Mouse (Mus musculus): ENCODE measurements around the gene Ccdc88a.
A peak's percentile ranks its signal among the peaks of the same experiment; 100 is the strongest.

Ccdc88a gene

DNA sequence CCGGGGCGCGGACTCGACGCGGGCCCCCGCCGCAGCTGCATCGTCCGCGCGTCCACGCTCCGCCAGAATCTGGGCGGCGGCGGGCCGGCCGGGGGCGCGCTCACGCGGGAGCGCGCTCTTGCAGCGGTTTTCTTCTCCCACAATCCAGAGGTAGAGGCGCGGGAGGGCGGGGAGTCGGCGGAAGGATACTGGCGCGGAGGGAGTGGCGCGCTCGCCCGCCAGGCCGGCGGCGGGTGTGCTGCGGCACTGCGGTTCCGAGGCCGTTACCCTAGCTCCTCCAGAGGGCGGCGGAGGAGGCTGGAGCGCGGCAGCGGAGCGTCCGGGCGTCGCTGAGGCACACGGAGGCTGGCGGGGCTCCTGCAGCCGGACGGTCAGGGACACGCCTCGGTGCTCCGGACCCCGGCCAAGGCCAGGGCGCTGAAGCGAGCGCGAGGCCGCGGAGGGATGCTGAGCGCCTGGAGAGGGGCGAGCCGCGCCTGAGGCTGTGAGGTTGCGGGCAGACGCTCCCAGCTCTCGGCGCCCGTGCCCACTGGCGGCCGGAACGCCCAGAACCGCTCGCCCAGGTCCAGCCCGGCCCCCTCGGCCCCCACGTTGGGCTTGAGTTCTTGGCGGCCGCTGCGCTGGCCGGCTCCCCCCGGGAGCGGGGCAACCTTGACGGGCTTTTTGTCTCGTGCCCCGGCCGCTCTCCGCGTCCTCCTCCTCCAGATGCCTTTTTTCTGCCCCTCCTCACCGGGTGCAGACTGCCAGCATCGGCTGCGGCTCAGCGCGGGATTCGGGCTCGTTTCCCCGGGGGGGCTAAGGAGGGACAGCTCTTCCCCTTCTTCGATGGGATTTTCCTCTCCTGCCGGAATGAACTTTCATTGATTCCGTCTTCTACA lies at the start of gene Ccdc88a:
Gene Ccdc88a (plus strand): TSS at position 263 of the 878 bp plus-strand sequence.
- peak; percentile 91 for DNase-seq

DNA sequence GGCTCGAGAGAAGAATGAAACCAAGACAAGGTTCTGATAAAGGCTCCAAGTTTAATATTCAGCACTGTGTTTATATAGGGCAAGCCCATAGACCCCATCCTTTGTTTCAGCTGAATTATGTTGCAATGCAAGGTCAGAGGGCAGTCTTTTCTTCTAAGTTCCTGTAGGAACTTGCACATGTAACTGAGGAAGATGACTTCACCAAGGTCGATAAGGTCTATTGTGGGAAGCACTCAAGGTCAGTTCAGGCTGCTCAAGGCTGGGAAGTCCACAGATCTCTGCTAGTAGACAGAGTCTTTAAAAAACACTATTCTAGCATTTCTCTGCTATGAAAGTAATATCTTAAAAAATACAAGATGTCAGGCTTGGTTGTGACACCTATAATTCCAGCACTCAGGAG lies 38.0 kb upstream of the Ccdc88a start:
- no peak for DNase-seq

DNA sequence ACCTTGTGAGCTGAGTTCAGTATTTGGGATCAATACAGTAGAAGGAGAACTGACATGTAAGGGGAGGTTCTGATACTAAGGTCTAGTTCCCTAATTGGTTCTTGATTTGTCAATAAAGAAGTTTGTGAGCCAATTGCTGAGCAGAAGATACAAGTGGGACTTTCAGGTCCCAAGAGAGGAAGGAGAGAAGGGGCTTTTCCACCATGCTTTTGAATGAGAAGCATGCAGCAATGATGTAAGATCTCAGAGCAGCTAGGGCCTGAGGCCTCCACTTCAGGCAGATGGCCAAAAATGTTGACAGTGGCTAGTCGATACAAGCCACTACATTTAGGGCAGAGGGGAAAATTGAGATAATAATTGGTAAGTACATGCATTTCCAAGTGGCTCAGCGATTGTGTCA lies 32.2 kb upstream of the Ccdc88a start:
- no peak for DNase-seq

DNA sequence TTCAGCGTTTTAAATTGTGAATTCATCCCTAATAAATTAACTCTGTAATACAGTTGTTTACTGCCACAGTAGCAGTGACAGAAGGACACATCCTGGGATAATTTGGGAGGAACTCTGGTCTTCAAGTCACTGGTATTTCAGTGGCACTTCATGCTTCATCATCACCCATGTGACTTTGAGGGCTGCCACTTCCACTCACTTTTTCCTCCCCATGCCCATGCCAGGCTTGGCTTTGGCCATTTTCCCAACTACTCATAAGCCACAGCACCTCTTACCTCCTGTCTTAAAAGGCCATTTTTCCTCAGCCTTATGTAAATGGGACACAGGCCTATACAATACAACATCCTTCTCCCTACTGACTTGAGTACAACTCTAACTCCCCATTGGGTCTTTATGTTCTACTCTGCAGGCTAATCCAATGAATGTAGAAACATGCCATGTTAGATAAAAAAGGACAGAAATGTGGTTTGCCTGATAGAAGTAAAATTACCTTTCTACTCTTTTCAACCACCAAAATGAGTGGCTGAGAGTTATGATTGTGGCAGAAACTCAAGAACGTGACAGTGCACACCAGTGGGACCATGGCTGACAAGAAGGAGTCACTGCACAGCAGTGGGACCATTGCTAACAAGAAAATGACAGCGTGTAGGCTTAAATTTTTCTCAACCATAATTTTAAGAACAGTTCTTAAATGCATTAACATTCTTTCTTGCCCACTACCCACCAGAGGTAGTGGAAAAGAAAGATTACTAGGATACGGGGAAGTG lies 28.4 kb upstream of the Ccdc88a start:
- DNase-seq = no peak

DNA sequence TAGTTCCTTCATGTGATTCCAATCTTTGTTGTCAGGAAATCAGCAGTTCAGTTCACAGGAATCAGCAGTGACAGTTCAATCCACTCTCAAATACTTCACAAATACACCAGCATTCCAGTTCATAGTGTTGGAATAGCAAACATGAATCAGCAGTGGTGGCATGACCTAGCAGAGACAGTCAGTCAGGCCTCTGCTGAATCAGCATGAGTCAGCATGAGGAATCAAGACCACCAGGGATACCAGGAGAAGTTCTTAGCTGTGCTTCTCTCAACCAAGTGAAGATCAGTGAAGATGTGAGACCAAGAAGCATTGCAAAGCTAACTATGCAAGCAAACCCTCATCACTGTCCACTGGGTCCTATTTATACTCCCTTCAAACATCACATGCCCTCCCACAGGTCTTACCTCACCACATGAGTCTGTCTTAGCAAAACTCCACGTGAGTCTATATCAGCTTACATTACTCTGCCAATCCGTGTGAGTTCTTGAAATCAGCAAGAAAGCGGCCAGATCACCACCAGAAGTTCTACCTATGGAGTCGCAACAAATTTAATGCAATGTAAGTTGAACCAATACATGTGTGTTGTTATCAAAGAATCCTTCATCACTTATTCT lies 27.7 kb upstream of the Ccdc88a start:
- no peak for DNase-seq

DNA sequence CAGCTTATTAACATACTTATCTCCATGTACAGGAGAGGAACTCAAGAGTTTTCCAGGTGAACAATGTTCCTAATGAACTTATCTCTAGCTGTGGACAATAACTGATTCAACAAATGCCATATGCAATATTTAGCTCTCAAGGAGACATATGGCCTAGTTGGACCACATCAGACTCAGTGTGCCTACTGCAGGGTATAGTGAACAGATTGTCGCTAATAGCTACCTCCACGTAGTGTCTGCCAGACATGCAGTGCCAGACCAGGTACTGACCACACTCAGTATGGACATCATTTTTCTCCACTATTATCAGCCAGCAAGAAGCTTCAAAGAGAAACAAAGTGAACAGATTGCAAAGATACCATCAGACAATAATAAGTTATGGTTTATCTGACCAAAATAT lies 22.6 kb upstream of the Ccdc88a start:
- DNase-seq = peak; percentile 64

DNA sequence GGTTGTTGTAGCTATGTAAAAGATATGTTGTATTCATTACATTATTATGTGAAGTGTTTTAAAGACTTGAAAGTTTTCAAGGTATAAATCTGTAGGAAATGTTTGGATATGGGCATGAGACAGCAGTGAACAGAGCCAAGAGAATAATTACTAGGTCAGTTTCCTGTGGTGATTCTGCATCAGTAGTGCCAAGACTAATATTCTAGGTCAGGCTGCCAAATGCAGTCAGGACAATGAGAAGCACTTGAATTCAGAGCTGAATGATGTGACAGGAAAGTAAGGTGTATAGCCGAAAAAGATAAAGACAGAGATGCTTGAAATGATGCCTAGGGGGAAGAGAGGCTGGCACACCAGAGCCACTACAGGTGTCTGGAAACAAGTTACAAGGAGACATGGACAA lies 21.2 kb upstream of the Ccdc88a start:
- peak; percentile 25 for DNase-seq

DNA sequence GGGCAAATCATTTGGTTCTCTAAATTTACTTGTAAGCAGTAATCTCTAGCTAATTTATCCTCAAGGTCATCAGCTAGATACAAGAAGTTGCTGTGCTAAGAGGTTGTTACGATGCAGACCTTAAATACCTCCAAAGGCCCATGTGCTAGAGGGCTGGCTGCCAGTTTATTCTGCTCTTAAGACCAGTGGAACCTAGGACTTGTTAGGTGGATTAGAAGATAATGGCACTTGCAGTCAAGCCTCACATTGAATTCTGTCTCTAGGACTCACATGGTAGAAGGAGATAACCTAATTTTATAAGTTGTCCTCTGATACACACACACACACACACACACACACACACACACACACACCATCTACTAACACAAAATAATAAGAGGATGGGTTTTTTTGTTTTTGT lies 5.3 kb upstream of the Ccdc88a start:
- DNase-seq = no peak

DNA sequence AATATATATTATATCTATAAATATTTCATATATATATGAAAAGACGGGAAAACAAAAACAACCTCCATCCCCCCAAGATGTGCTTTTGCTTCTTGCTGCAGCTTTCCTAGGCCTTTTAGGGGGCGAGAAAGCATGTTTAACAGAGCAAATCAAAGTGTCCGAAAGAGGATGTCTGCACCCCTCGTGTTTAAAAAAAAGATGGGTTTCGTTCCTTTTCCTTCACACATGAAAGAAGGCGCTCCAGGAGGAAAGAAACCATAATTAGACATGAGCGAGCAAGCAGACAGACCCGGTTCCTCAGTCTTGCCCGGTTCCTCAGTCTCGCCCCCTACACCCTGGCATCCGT lies 435 bp upstream of the Ccdc88a start:
- no peak for DNase-seq

DNA sequence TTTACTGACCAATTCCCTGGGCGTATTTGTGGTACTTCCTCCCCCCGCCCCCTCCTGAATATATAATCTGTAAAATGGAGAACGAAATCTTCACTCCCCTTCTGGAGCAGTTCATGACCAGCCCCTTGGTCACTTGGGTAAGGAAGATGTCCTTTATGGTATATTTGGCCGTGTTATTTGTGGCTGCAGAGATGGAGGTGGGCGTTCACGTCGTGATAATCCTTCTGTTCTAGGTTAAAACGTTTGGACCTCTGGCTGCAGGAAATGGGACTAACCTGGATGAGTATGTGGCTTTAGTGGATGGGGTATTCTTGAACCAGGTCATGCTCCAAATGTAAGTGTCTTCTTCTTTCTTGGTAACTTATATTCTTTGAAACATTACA lies 807 bp downstream of the Ccdc88a start:
- DNase-seq = no peak

DNA sequence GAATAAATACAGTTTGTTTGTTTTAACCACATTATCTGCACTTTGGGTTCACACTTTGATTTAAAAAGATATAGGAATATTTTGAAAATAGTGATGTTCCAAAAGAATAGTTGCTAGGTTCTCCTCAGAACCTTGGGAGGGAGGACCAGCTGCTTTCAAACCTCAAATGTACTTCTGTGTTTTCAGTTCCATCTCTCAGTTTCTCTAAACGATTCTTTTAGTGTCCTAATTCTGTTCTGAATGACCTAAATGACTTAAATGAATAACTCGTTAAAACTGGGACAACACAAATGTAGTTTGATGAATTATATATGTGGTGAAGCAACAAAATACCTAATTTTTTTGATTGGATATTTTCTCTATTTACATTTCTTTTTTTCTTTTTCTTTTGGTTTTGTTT lies 3.2 kb downstream of the Ccdc88a start:
- DNase-seq = no peak

DNA sequence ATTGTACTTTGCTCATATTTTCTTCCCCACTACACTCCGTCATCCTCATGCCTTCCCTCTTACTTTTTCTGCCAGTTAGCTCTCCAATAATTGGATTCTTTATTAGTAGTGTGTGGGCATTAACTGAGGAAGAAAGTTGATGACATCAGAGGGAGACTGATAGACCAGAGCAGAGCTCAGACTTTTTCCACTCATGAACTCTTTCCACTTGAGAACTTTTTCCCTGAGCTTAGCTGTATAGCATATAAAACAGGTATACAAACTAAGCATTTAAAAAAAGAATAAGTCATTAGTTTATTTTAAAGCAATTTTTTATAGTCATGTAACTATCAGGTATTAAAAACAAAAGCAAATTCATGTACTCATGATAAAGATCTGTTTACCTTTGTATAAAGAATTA lies 5.3 kb downstream of the Ccdc88a start:
- no peak for DNase-seq

DNA sequence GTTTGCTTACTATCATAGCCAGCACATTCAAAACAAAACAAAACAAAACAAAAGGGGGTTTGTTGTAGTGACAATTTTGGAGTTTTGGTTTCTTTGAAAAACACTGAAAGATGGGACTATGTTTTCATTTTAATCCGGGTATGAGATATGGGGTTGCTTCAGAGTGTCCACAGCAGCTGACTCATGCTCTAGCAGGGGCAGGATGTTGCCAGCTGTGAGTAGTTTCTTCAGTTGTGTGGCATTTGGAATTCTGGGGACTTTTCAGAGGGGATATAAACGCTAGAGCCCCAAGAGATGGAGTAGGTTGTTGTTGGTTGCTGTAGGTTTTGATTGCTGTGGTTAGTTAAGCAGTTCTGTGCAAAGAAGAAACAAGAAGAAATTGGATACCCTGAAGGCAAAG lies 10.0 kb downstream of the Ccdc88a start:
- DNase-seq = no peak

DNA sequence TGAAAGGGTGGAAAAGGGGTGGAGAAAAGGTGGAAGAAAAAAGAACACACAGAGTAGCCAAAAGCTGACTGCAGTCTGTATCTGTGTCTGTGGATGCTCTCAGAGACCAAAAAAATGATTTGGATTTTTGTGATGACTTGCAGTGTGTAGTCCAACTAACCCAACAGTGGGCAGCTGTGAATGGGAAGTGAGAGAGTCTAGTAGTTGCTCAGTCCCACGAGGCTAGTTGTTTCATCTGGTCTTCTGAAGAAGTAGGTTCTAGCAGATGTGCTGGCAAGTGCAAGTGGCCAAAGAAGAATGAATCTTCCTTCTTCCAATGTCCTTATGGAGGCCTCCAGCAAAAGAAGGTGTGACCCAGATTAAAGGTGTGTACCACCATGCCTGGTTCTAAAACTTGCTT lies 10.5 kb downstream of the Ccdc88a start:
- no peak for DNase-seq

DNA sequence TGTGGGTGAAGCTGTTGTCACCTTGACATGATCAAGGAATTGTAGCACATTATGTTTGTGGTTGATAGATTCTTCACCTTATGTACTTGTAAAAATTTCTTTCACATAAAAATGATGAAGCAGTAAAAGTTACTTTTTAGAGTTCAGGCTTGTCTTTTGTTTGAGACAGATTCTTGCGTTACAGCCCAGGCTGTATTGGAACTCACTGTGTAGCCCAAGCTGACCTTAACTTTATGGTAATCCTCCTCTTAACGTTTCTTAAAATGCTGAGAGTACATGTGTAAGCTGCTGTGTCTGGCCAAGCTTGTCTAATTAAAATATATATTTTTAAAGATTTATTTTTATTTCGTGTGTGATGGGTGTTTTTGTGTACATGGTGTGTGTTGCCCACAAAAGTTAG lies 11.2 kb downstream of the Ccdc88a start:
- DNase-seq = no peak

DNA sequence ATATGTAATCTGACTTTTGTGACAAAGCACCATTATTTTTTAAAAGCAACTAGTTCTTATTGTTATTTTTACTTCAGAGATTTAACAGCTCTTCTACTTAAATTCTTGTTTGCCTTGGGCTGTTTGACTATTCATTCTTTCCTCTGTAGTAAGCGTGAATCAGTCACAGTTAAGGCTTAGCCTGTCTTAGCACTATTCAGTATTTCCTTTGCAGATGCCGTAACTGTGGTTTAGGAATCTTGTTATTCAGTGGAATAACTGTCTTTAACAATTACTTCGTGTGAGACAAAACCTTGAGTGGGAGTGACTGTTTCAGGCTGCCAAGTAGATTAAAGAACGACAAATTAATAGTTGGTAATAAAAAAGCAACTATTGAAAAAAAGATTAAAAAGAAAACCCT lies 16.5 kb downstream of the Ccdc88a start:
- DNase-seq = no peak

DNA sequence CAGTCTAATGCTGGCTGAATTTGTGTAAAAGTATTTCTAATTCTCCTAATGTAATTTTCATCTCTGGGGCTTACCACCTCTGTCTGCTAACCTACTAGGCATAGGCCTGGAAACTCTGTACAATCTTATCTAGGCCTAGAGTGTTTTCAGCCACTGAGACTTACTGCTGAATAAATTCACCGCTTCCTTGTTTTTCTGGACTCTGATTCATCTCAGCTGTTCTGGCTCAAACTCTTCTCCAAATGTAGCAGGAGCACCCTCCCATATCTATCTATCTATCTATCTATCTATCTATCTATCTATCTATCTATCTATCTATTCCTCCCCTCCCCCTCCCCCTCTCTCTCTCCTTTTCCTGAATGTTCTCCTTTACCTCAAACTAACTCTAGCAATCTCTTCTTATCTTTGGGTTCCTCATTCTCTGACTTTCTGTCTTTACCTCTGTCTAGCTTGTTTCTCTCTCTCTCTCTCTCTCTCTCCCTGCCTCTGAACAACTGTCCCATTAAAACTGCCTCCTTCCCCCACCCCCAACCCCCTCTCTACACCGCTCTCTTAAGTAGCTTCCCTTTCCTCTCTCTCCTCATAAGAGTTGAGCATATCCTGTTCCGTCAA lies 21.8 kb downstream of the Ccdc88a start:
- DNase-seq = no peak

DNA sequence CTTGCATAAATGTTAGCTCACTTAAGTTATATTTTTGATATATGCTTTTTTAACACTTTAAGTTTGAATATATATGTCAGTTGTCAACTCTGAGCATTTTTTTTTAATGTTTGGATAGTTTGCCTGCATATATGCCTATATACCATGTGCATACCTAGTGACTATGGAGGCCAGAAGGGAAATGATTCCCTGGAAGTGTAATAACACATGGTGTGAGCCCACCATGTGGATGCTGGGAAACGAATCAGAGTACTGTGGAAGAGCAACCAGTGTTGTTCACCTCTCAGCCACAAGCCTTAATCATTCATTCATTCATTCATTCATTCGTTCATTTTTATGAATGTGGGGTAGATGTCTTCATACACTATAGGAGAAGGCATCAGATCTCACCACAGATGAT lies 26.9 kb downstream of the Ccdc88a start:
- no peak for DNase-seq

DNA sequence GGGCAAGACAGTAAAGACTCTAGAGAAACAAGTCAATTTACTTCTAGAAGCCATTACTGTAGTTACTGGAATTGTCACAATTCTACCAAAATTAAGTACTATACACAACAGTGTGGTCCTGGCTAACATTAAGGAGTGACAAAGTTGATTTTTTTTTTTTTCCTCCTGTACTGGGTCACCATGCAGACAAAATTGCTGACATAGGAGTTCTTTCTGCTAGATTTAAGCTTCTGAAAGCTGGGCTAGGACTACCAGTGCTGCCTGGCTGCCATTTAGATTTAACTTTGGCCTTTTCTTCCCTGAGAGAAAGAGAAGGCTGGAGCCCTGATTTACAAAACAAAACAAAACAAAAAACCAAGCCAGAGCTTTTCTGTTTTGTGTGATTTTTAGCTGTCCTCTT lies 32.8 kb downstream of the Ccdc88a start:
- no peak for DNase-seq

DNA sequence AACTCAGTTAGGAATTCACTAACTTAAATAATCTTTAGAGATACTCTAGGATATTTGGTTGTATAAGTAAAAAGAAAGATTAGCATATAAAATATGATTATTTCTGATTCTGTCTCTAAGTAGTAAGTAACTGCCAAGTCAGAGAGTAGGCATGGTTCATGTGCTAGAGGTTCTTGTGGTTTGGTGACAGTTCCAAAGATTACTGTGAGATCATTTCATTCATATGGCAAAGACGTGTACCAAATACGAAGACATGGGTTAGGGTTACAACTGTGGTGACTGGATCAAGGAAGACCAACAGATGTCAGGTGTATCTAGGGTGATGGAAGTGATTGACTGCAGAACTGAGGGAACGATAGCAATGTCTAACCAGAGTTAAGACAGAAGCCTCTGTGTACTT lies 50.0 kb downstream of the Ccdc88a start:
- no peak for DNase-seq

DNA sequence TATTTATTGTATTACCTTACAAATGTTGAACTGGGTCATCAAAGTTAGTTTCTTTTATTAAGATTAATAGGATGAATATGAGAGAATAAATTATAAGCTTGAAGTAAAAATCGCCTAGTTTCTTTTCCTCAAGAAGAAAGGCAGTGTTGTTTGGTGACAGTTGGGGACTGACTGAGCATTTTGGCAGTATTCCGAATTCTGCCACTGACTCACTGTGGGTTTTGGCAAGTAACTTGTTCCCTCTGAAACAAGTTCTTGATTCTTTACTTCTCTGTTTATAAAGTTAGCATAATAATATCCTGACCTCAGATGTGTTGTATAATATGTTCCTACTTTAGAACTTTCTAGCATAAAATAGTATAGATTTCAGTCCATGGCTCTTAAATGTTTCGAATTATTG lies 55.3 kb downstream of the Ccdc88a start:
- peak; percentile 34 for DNase-seq

DNA sequence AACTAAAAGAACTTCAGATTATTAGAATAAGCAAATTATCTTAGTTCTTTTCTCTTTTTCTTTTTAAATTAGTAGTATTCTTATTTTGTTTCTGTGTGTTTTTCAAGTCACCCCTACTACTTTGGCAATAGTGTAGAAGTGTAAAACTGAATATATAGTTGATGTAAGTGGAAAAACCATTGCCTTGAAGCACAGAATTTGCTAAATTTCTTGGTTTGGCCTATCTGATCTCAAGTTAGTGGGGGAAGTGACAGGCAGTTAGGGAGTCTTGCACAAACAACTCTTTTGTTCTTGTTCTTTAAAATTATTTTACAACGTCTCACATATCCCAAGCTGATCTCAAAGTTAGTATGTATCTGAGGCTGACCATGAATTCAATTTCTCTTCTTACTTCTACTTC lies 57.6 kb downstream of the Ccdc88a start:
- no peak for DNase-seq

DNA sequence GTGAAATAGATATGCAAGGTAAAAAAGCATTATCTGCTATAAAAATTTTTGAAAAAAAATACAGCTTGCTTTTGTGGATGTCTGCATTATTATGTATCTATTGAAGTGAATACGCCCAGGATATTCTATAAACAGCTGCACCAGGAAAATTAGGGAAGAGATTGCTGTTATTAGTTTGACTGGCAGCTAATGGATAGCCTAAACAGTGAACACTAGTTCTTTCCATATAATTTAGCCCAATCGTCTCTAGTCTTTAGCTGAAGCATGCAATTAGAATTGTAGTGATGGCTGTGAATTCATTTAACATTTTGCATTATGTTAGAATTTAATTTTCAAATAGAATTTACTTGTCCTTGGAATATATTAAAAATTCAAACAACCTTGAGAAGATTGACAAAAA lies 75.3 kb downstream of the Ccdc88a start:
- DNase-seq = no peak

DNA sequence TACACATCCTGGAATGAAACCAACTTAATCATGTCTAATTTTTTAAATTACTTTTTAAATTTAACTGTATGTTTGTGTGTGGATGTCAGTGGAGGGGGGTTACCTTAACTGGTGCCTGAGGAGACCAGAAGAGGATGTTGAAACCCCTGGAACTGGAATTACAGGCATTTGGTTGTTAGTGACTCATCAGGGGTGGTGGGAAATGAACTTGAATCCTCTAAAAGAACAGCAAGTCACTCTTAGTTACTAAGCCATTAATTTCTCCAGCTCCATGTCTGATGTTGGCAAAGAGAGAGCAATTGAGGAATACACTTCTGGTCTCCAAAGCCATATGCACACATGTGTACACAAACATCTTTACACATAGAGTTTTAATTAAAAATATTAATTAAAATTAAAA lies 101.2 kb downstream of the Ccdc88a start:
- DNase-seq = no peak
